Mouse (Mus musculus) liver, adult (tissue): ENCODE results near the gene Trappc1.

Experiments
- GATA4 ChIP-seq: IDR thresholded peaks from 2 replicates; pipeline ENCODE4 v1.6.1; 2014; ENCODE audit warnings: mild to moderate bottlenecking, low read length; ENCODE audit not compliant: insufficient replicate concordance

Gene Trappc1

DNA sequence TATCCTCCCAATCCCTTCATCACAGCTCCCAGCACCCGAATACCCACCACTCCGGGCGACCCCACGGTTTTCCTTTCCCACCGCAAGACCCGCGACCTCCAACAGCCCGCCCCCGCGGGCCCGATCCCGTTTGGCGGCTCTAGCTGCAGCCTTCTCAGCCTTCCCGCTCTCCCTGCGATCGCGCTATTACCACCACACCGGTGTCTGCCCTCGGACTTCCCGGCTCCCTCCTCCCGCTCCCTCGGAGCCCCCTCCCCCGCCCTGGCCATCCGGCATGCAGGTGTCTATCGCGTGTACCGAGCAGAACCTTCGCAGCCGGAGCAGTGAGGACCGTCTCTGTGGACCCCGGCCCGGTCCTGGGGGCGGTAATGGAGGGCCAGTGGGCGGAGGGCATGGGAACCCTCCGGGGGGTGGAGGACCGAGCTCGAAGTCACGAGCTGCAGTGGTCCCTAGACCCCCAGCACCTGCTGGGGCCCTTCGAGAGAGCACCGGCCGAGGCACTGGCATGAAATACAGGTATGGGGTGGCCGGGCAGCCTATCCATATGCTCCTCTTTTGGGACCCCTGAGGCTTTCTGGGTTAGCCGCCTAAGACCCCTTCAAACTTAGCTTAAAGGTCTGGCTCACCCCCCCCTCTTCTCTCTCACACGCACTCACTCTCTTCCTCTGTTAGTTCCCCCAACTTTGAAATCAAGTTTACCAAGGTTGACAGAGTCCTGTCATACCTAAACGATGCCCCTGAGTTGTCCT lies 2.8 kb downstream of the Trappc1 start:
- no peak for TF ChIP-seq GATA4

DNA sequence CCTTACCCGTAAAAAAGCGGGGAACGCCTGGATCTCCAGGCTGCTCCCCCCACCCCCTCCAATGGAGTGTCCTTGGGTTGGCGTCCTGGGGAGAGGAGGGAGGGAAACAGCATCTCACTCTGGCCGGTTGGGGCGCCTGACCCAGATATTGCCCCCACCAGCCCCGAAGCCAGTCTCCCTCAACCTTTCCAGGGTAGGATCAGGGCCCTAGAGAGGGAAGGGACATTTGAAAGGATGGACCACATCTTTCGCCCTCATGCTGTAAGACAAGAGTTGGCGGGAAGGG lies 3.3 kb downstream of the Trappc1 start:
- no peak for TF ChIP-seq GATA4

DNA sequence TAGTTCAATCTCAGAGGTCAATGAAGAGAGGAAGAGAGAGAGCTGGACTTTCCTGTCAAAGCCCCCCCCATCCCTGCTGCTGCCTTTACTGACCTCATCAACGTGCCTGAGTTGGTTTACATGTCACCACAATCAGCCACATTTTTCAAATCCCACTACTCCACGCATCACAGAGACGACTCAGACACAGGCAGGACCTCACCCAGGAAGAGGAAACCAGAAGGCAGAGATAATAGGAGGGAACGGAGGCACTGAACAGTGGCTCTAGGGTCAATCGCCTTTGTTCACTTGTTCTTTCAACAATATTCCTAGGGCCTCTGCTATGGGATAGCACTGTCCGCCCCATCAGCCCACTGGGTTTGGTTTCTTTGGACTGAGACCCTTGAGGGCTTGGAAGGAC lies 3.9 kb downstream of the Trappc1 start:
- no peak for TF ChIP-seq GATA4

DNA sequence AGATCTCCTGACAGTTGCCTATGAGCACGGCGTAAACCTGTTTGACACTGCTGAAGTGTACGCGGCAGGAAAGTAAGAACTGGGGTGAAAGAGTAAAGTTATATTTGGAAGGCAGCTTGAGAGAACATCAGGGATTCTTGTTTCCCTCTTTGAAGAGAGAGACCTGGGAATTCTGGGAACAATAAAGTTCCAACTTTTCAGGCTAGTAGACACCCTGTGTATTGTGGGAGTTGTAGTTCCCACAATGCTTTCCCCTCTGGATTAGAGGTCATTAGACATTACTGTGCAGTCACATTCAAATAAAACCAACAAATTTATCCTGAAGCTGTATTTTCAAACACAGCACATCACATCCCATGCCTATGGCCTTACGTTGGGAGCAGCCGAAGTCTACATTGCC lies 4.7 kb downstream of the Trappc1 start:
- TF ChIP-seq GATA4, result no peak

DNA sequence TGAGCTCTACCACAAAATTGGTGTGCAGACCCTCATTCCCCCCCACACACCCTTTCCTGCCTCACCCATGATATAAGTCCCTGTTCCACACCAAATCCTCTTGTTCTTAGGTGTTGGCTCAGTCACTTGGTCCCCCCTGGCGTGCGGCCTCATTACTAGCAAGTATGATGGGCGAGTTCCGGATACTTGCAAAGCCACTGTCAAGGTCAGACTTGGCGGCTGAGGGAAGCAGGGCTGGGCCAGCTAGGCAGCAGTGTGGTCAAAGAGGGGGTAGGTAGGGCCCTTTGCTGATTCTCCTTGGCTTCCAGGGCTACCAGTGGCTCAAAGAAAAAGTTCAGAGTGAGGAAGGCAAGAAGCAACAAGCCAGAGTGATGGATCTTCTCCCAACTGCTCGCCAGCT lies 7.4 kb downstream of the Trappc1 start:
- no peak for TF ChIP-seq GATA4

DNA sequence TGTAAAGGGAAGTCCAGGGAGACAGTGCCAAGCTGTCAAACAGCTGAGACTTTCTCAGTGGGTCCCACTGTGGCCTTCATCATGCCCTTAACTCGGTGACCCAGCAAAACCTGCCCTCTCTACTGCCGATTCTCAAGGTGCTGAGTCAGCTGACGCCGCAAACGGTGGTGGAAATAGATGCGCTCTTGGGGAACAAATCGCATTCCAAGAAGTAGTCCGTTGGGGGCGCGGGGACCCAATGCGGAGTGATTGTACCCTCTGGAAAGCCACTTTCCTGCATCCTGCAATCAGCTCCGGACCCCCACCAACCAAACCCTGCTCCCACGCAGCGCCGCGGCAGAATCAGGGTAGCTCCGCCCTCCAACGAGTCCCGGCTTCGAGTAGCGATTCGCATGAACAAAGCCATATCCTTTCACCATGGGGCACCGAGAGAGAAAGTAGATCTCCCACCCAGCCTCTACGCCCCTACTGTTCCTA lies 8.2 kb downstream of the Trappc1 start:
- TF ChIP-seq GATA4, result no peak

DNA sequence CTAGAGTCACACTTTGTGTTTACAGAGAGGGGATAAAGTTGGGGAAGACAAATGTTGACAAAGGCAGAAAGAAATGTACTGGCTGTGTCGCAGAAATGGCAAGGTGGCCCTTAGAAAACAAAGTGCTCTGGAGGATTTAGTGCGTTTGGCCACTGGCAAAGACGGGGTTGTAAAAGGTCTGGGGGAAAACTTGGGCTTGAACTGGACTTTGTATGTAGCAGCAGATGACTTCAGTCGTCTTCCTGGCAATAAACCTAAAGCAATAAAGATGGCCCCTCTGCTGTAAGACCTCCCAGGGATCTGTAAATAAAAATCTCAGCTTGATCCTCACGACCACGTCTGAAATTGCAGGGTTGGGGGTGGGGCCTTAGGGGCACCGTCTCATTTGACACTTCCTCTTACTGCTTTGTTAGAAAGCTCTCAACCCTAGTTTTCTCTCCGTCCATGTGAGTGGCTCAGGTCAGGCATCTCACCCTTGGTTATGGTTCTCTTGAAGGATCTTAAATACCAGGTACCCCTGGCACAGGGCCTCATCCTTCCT lies 9.0 kb downstream of the Trappc1 start:
- TF ChIP-seq GATA4, result no peak

DNA sequence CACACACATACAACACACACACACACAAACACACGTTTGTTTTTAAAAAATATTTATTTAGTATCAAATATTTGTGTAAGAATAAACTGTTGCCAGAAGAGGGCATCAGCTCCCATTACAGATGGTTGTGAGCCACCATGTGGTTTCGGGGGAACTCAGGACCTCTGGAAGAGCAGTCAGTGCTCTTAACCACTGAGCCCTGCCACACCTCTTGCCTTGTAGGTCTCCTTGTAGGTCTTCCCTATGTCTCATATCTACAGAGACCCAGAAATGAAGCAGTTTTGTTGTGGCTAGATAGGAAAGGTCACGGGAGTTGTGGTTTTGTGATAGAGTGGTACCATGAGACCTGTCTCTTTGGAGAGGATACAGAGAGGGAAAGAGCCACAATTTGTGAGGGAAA lies 10.1 kb downstream of the Trappc1 start:
- TF ChIP-seq GATA4, result no peak

DNA sequence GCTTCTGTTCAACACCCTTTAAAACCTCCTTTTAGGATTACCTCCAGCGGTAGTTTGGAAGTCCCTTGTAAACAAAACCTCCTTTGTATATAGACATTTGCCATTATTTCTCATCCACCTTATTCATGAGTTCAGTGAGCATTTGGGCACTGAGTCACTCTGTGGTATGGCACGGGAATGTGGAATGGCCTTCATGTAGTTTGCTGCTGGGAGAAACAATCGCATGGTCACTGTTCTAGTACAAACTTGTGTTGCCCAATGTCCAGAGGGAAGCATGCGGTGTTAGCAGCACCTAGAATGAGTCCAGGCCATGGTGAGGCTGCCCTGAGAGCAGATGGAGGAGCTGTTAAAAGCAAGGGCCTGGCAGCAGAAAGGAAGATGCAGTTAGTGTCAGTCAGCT lies 11.0 kb downstream of the Trappc1 start:
- TF ChIP-seq GATA4, result no peak

DNA sequence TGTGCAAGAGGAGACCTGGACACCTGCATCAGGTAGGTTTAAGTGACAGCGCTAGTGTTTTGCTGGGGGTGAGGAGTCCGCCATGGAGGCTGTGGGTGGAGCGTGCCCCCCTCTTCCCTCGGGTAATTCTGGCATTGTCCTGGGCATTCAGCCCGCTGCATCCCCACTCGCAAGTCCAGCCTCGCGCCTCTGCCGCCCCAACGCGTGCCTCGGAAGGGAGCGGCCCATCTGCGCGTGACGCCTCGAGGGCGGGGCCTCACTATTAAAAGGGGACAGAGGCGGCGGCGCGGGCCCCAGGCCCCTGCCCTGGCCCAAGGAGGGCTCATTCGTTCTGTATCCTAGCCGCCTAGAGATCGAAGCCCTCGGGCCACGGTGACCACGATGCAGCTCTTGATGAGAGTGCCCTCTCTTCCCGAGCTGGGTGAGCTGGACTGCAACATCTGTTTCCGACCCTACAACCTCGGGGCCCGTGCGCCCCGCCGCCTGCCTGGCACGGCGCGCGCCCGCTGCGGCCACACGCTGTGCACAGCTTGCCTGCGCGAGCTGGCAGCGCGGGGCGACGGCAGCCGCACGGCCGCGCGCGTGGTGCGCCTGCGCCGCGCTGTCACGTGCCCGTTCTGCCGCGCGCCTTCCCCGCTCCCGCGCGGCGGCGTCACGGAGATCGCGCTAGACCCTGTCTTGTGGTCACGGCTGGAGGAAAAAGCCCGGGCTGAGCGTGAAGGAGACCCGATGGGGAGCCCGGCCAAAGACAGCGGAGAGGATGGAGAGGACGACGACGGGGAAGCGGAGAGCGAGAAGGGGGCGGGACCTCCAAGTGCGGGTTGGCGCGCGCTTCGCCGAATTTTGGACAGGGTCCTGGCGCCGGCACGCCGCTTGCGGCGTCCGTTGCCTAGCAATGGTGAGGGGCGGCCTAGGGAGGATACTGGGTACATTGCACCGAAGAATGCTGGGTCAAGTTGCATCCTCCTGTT lies 16.7 kb downstream of the Trappc1 start, which contains the start of gene Rnf227:
Rnf227 (plus strand) TSS at position 301 of the 971 bp plus-strand sequence.
- TF ChIP-seq GATA4, result no peak

DNA sequence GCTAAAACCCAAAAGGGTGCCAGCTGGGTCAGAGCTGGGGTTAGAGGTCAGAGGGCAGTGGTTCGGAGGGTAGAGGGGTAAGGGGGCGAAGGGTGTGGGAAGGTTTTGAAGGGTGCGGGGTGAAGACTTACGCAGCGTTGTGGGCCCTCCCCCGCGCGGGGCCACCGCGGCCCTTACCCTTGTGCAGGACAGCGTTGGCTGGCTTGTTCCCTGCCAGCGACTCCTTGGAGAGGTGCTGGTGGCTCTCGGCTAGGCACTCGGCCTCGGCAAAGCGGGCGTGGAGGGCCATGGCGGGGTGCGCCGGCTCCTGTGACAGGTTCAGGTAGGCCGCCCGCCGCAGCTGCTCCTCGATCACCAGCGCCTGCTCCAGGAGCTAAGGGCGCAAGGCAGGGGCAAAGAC lies 22.7 kb downstream of the Trappc1 start:
- TF ChIP-seq GATA4, result no peak

DNA sequence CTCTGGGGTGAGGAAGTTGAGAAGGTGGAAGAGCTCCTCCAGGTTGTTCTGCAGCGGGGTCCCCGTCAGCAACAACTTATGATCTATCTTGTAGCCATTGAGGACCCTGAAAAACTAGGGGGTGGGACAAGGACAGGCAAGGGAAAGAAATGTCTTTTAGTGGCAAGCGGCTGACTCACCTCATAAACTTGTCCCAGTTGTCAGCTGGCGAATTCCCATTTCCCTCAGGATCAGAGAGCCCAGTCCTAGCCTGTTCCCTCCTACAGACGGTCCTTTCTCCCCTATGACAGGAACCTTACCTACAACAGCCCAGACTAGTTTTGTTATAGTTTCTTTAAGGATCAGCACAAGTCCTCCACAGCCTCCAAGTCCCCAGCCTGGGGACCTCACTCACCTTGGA lies 32.8 kb downstream of the Trappc1 start:
- no peak for TF ChIP-seq GATA4

DNA sequence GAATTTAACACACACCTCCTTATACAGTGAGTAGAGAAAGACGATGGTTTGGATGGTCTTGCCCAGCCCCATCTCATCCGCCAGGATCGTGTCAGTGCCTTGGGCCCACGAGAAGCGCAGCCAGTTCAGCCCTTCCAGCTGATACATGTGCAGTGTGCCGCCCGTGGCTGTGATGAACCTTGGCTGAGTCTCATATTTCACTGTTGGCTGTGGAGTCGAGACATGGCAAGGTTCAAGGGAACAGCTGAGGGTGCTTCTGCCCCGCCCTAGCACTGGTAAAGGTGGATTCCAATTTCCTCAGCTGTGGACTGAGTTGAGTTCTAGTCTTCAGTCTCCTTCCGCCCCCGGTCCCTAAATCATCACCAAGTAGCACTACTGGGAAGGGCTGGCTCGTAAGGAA lies 33.9 kb downstream of the Trappc1 start:
- no peak for TF ChIP-seq GATA4

DNA sequence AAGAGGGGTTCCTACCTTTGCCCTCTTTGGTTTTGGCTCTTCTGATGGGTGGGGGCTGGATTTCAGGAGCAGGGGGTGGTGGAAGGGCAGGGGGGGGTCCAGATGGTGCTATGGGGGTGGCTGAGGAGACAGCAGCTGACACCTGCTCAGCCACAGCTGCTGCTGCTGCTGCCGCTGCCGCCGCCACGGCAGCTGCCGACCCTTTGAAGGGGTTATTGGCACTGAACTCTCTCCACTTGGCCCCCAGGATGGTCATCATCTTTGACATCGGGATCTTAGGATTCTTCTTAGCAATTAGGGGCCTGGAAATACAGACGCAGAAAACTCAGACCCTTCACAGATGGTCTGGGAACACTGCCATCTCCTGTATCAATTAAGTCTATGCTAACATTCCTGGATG lies 38.2 kb downstream of the Trappc1 start:
- no peak for TF ChIP-seq GATA4

DNA sequence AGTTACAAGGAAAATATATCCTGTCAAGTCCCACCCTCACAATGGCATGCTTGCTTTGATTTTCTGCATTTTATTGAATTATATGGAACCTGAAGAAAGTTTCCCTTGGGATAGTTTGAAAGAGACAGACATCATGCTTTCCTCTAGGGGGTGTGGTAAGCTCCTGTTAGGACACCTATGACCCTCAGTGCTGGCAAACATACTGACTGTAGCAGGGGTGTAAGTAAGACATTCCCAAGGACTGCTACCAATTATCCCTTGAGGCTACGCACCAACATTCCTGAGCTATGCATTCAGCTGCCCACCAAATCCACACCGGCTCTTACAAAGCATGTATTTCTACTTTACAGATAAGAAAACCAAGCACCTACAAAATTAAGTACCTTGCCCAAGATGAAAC lies 38.7 kb downstream of the Trappc1 start:
- TF ChIP-seq GATA4, result no peak

DNA sequence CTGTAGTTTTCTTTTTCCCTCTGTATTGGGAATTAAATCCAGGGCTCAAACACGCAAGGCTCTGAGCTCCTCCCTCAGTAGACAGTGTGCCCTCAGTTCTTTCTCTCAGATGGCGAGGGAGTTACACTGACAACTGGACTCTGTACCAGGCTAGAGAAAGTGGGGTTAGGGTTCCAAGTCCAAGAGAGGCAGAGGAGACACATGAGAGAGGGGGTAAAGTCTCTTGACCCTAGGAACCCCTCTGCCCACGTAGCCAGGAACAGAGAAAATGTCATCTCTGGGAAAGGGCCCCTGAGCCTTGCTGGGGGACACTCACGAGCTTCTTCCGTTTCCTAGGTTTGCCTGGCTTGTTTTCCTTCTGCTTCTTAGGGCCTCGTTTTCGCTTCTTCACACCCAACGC lies 40.6 kb downstream of the Trappc1 start:
- no peak for TF ChIP-seq GATA4
